15 mouse cellular contexts compared by ENCODE assay signal in genomic region chr14:48475370-48475769, GRCm38 (mm10). TPM values are rescaled to one million over a fixed set of nuclear protein-coding genes. Genes with fewer than 3 reads are reported as not detected.
DNase-seq lines count a peak whose midpoint lies in the region; ATAC-seq and TF ChIP-seq lines count a peak whose summit lies in the region.
"Had no signal": no experiment of that assay in that cellular context is flagged by ENCODE, and none has a peak within 500 bp of the region (broad histone marks: within the 10 kb centered on the region; RNA-seq: fewer than 3 reads in every experiment).

No protein-coding gene starts in this region.

- no peaks in the 10 kb centered on the region for H3K9me3 ChIP-seq in heart, embryonic 12.5 days (replicated peaks)
- no peaks in the 10 kb centered on the region for H3K9me3 ChIP-seq in liver, embryonic 15.5 days (replicated peaks)

- 53% methylated on average over 1 of the region's 1 CpGs for WGBS in heart, embryonic 12.5 days
- 87% methylated on average over 1 of the region's 1 CpGs for WGBS in lung, adult 2 months
- 67% methylated on average over 1 of the region's 1 CpGs for WGBS in liver, embryonic 15.5 days (ENCODE audit: insufficient replicate concordance)

- H3K4me2 ChIP-seq in heart, embryonic 12.5 days = no peak overlapping the region
- H3K4me2 ChIP-seq in liver, embryonic 15.5 days = no peak overlapping the region

- no peak overlapping the region for H3K4me3 ChIP-seq in heart, embryonic 12.5 days
- H3K4me3 ChIP-seq in lung, adult 2 months (replicated peaks; ENCODE audit: extremely low read depth, low read depth, low read length) = no peak overlapping the region
- H3K4me3 ChIP-seq in liver, embryonic 15.5 days (replicated peaks) = no peak overlapping the region
- H3K4me3 ChIP-seq: heart, adult 2 months had no signal

- ATAC-seq in heart, embryonic 12.5 days (ENCODE audit: insufficient number of reproducible peaks, low FRiP score) = no peak
- no peak for ATAC-seq in liver, embryonic 15.5 days (ENCODE audit: insufficient read depth)
- ATAC-seq: Patski had no signal

- 0 out of 2 replicates have a peak overlapping the region, but pooled peaks have one; percentile 6 for H3K27ac ChIP-seq in heart, embryonic 12.5 days (ENCODE audit: poor library complexity, severe bottlenecking)
- H3K27ac ChIP-seq in liver, embryonic 15.5 days (replicated peaks) = peak overlapping the region; percentile 29; the same call in 1 of the 2 replicates
- H3K27ac ChIP-seq: heart, adult 2 months; kidney, postnatal 0 days; macrophage had no signal

- TF ChIP-seq POLR2A in lung, adult 2 months (IDR thresholded peaks at IDR 0.05; ENCODE audit: borderline replicate concordance, extremely low read depth, low read depth, low read length) = no peak

- no peak for DNase-seq in heart, postnatal 36 days
- peak; percentile 5 for DNase-seq in lung, postnatal 10 days
- DNase-seq in lung, adult 2 months = no peak
- peak; percentile 35 for DNase-seq in R1 (ENCODE audit: low read depth, low spot score)
- DNase-seq in thymus, postnatal 36 days = no peak
- no peak for DNase-seq in layer of hippocampus, adult 9-10 months (ENCODE audit: low spot score)
- DNase-seq: adrenal gland, adult 8-10 months; cerebellum, postnatal 14 days; heart, adult 2 months; left cerebral cortex, postnatal 4 days had no signal

- H3K9ac ChIP-seq in heart, embryonic 12.5 days = no peak overlapping the region
- H3K9ac ChIP-seq in liver, embryonic 15.5 days = no peak overlapping the region

- TF ChIP-seq CTCF in lung, adult 2 months (IDR thresholded peaks at IDR 0.05; ENCODE audit: insufficient read depth, low read length) = no peak

- peaks cover 28% of the 10 kb centered on the region for H3K36me3 ChIP-seq in heart, embryonic 12.5 days
- H3K36me3 ChIP-seq in liver, embryonic 15.5 days (replicated peaks) = peaks cover 22% of the 10 kb centered on the region

- 0 out of 2 replicates have a peak, but pooled peaks cover 18% of the 10 kb centered on the region for H3K4me1 ChIP-seq in heart, embryonic 12.5 days (replicated peaks)
- no peaks in the 10 kb centered on the region for H3K4me1 ChIP-seq in lung, adult 2 months (ENCODE audit: control insufficient read depth, insufficient read depth, low read length)
- H3K4me1 ChIP-seq in liver, embryonic 15.5 days (replicated peaks) = no peaks in the 10 kb centered on the region; the same call in 1 of the 2 replicates

- intact Hi-C loops in heart, postnatal 36 days (cut with DNase I) = no loop called here

- no peaks in the 10 kb centered on the region for H3K27me3 ChIP-seq in heart, embryonic 12.5 days (replicated peaks)
- no peaks in the 10 kb centered on the region for H3K27me3 ChIP-seq in liver, embryonic 15.5 days
- H3K27me3 ChIP-seq: Patski had no signal

RNA-seq across cellular contexts. Expression of gene Tmem260, which starts 29.4 kb away (rescaled TPM):
- 17.2 and 18.2 TPM in 2 replicates for polyA plus RNA-seq in heart, embryonic 12.5 days (2016; fragmentation: Nextera tagmentation; extraction: Ambion mirVana)
- total RNA-seq in heart, postnatal 36 days (2021) = 1 to 10 TPM; 9.0 to 9.4 TPM
- polyA plus RNA-seq in lung, adult 2 months (2012; rRNA removed) = 15.7 and 22.0 TPM in 2 replicates
- polyA plus RNA-seq in liver, embryonic 15.5 days (2015; fragmentation: Nextera tagmentation; extraction: Ambion mirVana) = 6.0 and 6.7 TPM in 2 replicates

Comparison
In these comparisons a context has a peak if more than half of its experiments do, and no peak if none do; other contexts are left out.
1. DNase-seq: peak in lung, postnatal 10 days (single experiment) and R1 (single experiment); none in heart, postnatal 36 days (0 of 2), lung, adult 2 months (single experiment), thymus, postnatal 36 days (0 of 2) and layer of hippocampus, adult 9-10 months (single experiment).